Comparison of ENCODE assay signal across 19 mouse cellular contexts in genomic region chr16:6686076-6686757, GRCm38 (mm10).
DNase-seq lines count a peak whose midpoint lies in the region; ATAC-seq and TF ChIP-seq lines count a peak whose summit lies in the region.
"Had no signal": no experiment of that assay in that cellular context is flagged by ENCODE, and none has a peak within 500 bp of the region (broad histone marks: within the 10 kb centered on the region; RNA-seq: fewer than 3 reads in every experiment).

No protein-coding gene starts in this region.

- no peak for TF ChIP-seq EP300 in ES-Bruce4 (IDR thresholded peaks at IDR 0.05; ENCODE audit: insufficient read depth, low read depth, low read length)

- H3K9ac ChIP-seq in hindbrain, embryonic 11.5 days (ENCODE audit: low read depth, low read length) = no peak overlapping the region
- no peak overlapping the region for H3K9ac ChIP-seq in hindbrain, embryonic 13.5 days
- no peak overlapping the region for H3K9ac ChIP-seq in ES-Bruce4 (ENCODE audit: low read depth, poor library complexity, severe bottlenecking)
- H3K9ac ChIP-seq: embryonic facial prominence, embryonic 13.5 days; forebrain, embryonic 13.5 days; limb, embryonic 15.5 days; lung, embryonic 14.5 days had no signal

- H3K27me3 ChIP-seq in hindbrain, embryonic 11.5 days (ENCODE audit: control insufficient read depth, insufficient read depth, low read length) = no peaks in the 10 kb centered on the region
- no peaks in the 10 kb centered on the region for H3K27me3 ChIP-seq in hindbrain, embryonic 13.5 days
- no peaks in the 10 kb centered on the region; the same call in 1 of the 2 replicates for H3K27me3 ChIP-seq in ES-Bruce4 (ENCODE audit: control insufficient read depth, insufficient read depth, low read length, poor library complexity, severe bottlenecking)
- H3K27me3 ChIP-seq: embryonic facial prominence, embryonic 13.5 days; forebrain, embryonic 13.5 days; limb, embryonic 15.5 days had no signal

- DNase-seq in hindbrain, embryonic 11.5 days (ENCODE audit: low spot score) = peak; percentile 6
- DNase-seq in 3T3-L1 (ENCODE audit: low read depth, low spot score) (peak; percentile 52), liver (no peak)
- DNase-seq in embryo, embryonic 10.5 days (ENCODE audit: low spot score) = peak; percentile 11
- DNase-seq in frontal cortex, postnatal 25 days (ENCODE audit: low spot score in 2 of 2) = no peak
- no peak for DNase-seq in T-cell, adult 2 months (ENCODE audit: low spot score)
- DNase-seq: cerebellum, adult 11 months; gastrocnemius, postnatal 25 days; heart, postnatal 36 days; lung, embryonic 14.5 days; right cerebral cortex, adult 18-20 months; thymus, adult 18-20 months had no signal

- H3K4me1 ChIP-seq in hindbrain, embryonic 11.5 days (replicated peaks; ENCODE audit: control insufficient read depth, insufficient read depth, low read length) = no peaks in the 10 kb centered on the region
- no peaks in the 10 kb centered on the region for H3K4me1 ChIP-seq in hindbrain, embryonic 13.5 days (replicated peaks)
- H3K4me1 ChIP-seq in ES-Bruce4 (ENCODE audit: control insufficient read depth, insufficient read depth, low read length) = no peaks in the 10 kb centered on the region
- H3K4me1 ChIP-seq: embryonic facial prominence, embryonic 13.5 days; forebrain, embryonic 13.5 days; limb, embryonic 15.5 days had no signal

- 89% methylated on average over 1 of the region's 1 CpGs for WGBS in hindbrain, embryonic 11.5 days
- WGBS in hindbrain, embryonic 13.5 days = 93% methylated on average over 1 of the region's 1 CpGs

- H3K4me3 ChIP-seq in hindbrain, embryonic 11.5 days (ENCODE audit: low read depth, low read length) = no peak overlapping the region
- no peak overlapping the region for H3K4me3 ChIP-seq in hindbrain, embryonic 13.5 days
- no peak overlapping the region for H3K4me3 ChIP-seq in ES-Bruce4 (ENCODE audit: low read depth, low read length)
- H3K4me3 ChIP-seq: embryonic facial prominence, embryonic 13.5 days; forebrain, embryonic 13.5 days; limb, embryonic 15.5 days had no signal

- no peak for TF ChIP-seq POLR2A in ES-Bruce4 (IDR thresholded peaks at IDR 0.05; ENCODE audit: insufficient read depth, low read length)

- ATAC-seq in hindbrain, embryonic 11.5 days (ENCODE audit: low FRiP score) = no peak
- ATAC-seq in hindbrain, embryonic 13.5 days (ENCODE audit: low FRiP score) = no peak
- ATAC-seq: activated CD4-positive, CD25-positive, alpha-beta regulatory T cell, adult 4 months; forebrain, embryonic 13.5 days had no signal

- H3K4me2 ChIP-seq in hindbrain, embryonic 11.5 days (replicated peaks; ENCODE audit: low read depth, low read length) = no peak overlapping the region
- H3K4me2 ChIP-seq in hindbrain, embryonic 13.5 days = no peak overlapping the region
- H3K4me2 ChIP-seq: embryonic facial prominence, embryonic 13.5 days; forebrain, embryonic 13.5 days; heart, embryonic 11.5 days; limb, embryonic 15.5 days; lung, embryonic 14.5 days had no signal

- H3K36me3 ChIP-seq in hindbrain, embryonic 11.5 days (ENCODE audit: control insufficient read depth, insufficient read depth, low read length) = no peaks in the 10 kb centered on the region
- no peaks in the 10 kb centered on the region for H3K36me3 ChIP-seq in hindbrain, embryonic 13.5 days
- no peaks in the 10 kb centered on the region for H3K36me3 ChIP-seq in ES-Bruce4 (ENCODE audit: control insufficient read depth, insufficient read depth, low read length, poor library complexity, severe bottlenecking)
- H3K36me3 ChIP-seq: embryonic facial prominence, embryonic 13.5 days; limb, embryonic 15.5 days had no signal

- H3K27ac ChIP-seq in hindbrain, embryonic 11.5 days (ENCODE audit: low read depth, low read length) = no peak overlapping the region
- H3K27ac ChIP-seq in hindbrain, embryonic 13.5 days = no peak overlapping the region
- no peak overlapping the region for H3K27ac ChIP-seq in ES-Bruce4 (ENCODE audit: insufficient read depth, low read length)
- H3K27ac ChIP-seq: embryonic facial prominence, embryonic 13.5 days; forebrain, embryonic 13.5 days; limb, embryonic 15.5 days had no signal

- TF ChIP-seq CTCF in ES-Bruce4 (IDR thresholded peaks at IDR 0.05; ENCODE audit: low read depth, low read length) = peak; percentile 1

- no peaks in the 10 kb centered on the region for H3K9me3 ChIP-seq in hindbrain, embryonic 11.5 days (ENCODE audit: control insufficient read depth, low read length)
- no peaks in the 10 kb centered on the region for H3K9me3 ChIP-seq in hindbrain, embryonic 13.5 days
- H3K9me3 ChIP-seq in ES-Bruce4 (replicated peaks; ENCODE audit: control insufficient read depth, insufficient read depth, low read length, poor library complexity, severe bottlenecking) = peaks cover 3% of the 10 kb centered on the region
- H3K9me3 ChIP-seq: embryonic facial prominence, embryonic 13.5 days; forebrain, embryonic 13.5 days; limb, embryonic 15.5 days had no signal

Comparison
In these comparisons a context has a peak if more than half of its experiments do, and no peak if none do; other contexts are left out.
1. DNase-seq: peak in hindbrain, embryonic 11.5 days (single experiment), 3T3-L1 (single experiment) and embryo, embryonic 10.5 days (single experiment); none in liver (single experiment), frontal cortex, postnatal 25 days (0 of 2) and T-cell, adult 2 months (single experiment).